Mouse (Mus musculus): Measurements from ENCODE around the gene Rassf5.

GRCm38 (mm10) chr1:131177249-131177648 is 67.8 kb downstream of the Rassf5 start:
- TF ChIP-seq POLR2A (IDR thresholded peaks at IDR 0.05; ENCODE audit: borderline replicate concordance, insufficient read depth, low read length) (no peak), CTCF (IDR thresholded peaks at IDR 0.05; ENCODE audit: borderline replicate concordance, insufficient read depth, low read depth, low read length) (no peak)

Measured in cerebellum, adult 2 months (tissue).